Mouse (Mus musculus): ENCODE results near the gene Lnpk.

The Lnpk gene

GRCm38 (mm10) chr2:74488443-74488842 lies 90.8 kb downstream of the Lnpk start:
- no peak for DNase-seq

- no peak for DNase-seq
Observed at GRCm38 (mm10) chr2:74482651-74483050, 96.6 kb downstream of the Lnpk start.

GRCm38 (mm10) chr2:74482086-74482485 lies 97.1 kb downstream of the Lnpk start:
- no peak for DNase-seq
